Mouse (Mus musculus): Measurements from ENCODE around the gene 6030468B19Rik.
"Not testable (repeated sequence)": the region's sequence is repeated elsewhere in the genome, so short reads cannot be mapped to it uniquely, and the experiment has no call there.

Gene 6030468B19Rik

DNA sequence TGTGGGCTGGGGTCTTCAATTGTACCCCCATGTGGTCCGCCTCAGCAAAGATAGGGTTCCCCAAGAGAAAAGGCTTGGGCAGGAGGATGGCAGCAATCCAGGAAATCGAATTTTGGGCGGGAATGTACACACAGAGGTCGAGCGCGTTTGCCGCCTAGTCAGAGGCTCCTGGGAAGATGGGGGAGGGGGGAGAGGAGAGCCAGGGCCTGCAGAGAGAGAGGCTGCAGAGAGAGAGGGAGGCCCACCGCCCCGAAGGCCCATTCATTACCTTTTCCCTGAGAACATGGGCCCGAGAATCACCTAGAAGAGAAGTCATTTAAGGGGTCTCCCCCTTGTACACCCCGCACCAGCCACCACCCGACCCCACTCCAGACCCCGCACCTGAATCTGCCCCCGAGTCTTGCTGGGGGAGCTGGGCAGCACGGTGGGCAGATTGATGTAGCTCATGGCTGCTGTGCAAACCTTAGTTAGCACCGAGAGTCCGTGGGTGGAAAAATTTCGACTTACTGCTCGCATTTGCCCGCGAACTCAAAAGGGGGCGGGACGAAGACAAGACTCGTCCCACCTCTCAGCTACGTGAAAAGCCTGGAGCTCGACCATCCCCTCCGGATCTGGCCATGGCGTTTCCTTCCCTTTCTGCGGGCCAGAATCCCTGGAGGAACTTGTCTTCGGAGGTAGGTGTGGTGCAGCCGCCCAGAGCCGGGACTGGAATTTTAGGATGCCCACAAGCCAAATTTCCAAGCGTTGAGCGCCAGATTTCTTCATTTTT, 28.1 kb downstream of the 6030468B19Rik start, which contains the start of the genes Afmid and Tk1:
TSS of gene Afmid (plus strand) at position 592 of the 769 bp plus-strand sequence.
TSS of gene Tk1 (minus strand) at position 760 of the 769 bp plus-strand sequence.
- DNase-seq (ENCODE audit: low read depth, low spot score): peak; percentile 68
- no peaks in the 10 kb centered on the region for H3K27me3 ChIP-seq (ENCODE audit: control insufficient read depth, insufficient read depth, low read length, poor library complexity, severe bottlenecking)
- no peaks in the 10 kb centered on the region for H3K36me3 ChIP-seq (ENCODE audit: control insufficient read depth, insufficient read depth, low read length, poor library complexity, severe bottlenecking)

- no peak for DNase-seq (ENCODE audit: low read depth, low spot score)
- no peaks in the 10 kb centered on the region for H3K36me3 ChIP-seq (ENCODE audit: control insufficient read depth, insufficient read depth, low read length, poor library complexity, severe bottlenecking)
Observed at GRCm38 (mm10) chr11:117826164-117826563, 28.7 kb downstream of the 6030468B19Rik start.

DNA sequence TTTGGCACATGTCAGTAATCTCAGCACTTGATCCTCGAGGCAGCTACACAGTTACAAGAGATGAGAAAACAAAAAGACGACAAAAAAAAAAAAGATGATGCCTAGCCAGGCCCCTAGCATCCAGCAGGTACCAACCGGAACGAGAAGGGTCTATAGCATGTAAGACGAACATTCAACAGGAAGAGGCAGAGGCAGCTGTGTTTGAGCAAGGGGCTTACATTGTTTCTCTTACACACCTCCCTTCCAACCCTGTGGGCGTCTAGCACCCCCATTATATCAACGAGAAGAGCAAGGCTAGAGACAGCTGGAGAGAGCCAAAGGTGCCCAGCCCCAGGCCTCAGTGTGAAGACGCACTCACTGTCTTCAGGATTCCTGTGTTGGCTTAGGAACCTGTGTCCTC, 29.5 kb downstream of the 6030468B19Rik start:
- Histone ChIP-seq H3K36me3 (ENCODE audit: control insufficient read depth, insufficient read depth, low read length, poor library complexity, severe bottlenecking) (no peaks in the 10 kb centered on the region), H3K27me3 (ENCODE audit: control insufficient read depth, insufficient read depth, low read length, poor library complexity, severe bottlenecking) (no peaks in the 10 kb centered on the region)
- no peak for DNase-seq (ENCODE audit: low read depth, low spot score)

More at GRCm38 (mm10) chr11:117826164-117826563, 28.7 kb downstream of the 6030468B19Rik start:
- no peaks in the 10 kb centered on the region for H3K27me3 ChIP-seq (ENCODE audit: control insufficient read depth, insufficient read depth, low read length, poor library complexity, severe bottlenecking)

- no peaks in the 10 kb centered on the region for H3K36me3 ChIP-seq (ENCODE audit: control insufficient read depth, insufficient read depth, low read length, poor library complexity, severe bottlenecking)
- DNase-seq (ENCODE audit: low read depth, low spot score): no peak
- no peaks in the 10 kb centered on the region for H3K27me3 ChIP-seq (ENCODE audit: control insufficient read depth, insufficient read depth, low read length, poor library complexity, severe bottlenecking)
Observed at GRCm38 (mm10) chr11:117827386-117827785, 29.9 kb downstream of the 6030468B19Rik start.

DNA sequence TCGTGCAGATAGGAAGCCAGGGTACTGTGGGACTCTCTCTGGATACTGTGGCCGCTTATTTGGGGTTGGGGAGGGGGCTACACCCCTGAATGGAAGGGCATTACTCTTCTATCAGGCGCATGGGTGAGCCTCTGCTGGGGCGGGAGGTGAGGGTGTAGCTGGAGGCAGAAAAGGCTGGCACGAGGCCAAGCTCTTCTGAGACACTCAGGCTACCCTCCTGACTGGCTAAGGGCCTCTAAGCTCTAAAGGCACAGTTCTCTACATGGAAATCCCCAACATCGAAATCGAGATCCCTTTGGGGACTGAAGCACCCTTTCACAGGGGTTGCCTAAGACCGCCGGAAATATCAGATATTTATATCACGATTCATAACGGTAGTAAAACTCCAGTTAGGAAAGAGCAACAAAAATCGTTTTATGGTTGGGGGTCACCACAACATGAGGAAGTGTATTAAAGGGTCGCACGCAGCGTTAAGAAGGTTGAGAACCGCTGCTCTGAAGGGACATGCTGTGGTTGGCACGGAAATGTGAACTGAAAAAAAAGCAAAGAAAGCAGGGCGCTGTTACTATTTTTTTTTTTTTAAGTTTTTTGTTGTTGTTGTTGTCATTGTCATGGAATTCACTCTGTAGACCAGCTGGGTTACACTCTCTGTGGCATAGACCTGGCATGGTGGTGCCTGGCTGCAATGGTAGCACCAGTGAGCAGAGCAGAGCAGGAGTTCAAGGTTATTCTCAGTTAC, 30.9 kb downstream of the 6030468B19Rik start:
- DNase-seq (ENCODE audit: low read depth, low spot score): peak; percentile 92
- no peaks in the 10 kb centered on the region for H3K36me3 ChIP-seq (ENCODE audit: control insufficient read depth, insufficient read depth, low read length, poor library complexity, severe bottlenecking)

DNA sequence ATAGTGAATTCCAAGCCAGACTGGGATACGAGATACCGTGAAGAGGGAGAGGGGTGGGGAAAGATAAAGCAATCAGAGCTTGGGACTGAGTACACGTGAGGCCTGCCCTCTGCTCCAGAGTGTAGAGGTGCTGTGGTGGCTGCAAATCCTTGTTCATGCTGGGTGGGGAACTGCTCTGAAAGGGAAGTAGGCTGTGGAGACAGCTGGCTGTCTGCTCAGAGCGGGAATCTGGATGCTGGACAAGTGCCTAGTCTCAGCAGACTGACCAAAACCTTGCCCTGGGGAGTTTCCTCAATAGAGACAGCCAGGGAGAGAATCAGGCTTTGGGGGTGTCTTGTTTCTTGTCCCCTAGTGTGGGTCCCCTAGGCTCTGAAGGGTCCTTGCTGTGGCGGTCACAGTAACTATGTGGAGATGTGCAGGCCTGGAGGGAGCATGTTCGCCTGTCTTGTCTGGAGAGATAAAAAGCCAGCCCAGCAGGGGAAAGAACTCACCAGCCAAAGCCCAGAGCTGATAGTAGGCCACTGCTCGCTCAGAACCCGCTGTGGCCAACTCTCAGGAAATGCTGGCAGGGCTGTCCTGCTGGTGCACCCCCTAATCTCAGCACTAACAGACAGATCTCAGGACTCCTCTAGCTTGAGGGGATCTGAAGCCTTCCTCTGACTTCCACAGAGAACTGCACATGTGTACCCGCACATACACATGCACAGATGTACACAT, 31.6 kb downstream of the 6030468B19Rik start:
- DNase-seq (ENCODE audit: low read depth, low spot score): no peak
- H3K36me3 ChIP-seq (ENCODE audit: control insufficient read depth, insufficient read depth, low read length, poor library complexity, severe bottlenecking): no peaks in the 10 kb centered on the region
- no peaks in the 10 kb centered on the region for H3K27me3 ChIP-seq (ENCODE audit: control insufficient read depth, insufficient read depth, low read length, poor library complexity, severe bottlenecking)

More for the DNA sequence above, 30.9 kb downstream of the 6030468B19Rik start:
- H3K27me3 ChIP-seq (ENCODE audit: control insufficient read depth, insufficient read depth, low read length, poor library complexity, severe bottlenecking): no peaks in the 10 kb centered on the region

DNA sequence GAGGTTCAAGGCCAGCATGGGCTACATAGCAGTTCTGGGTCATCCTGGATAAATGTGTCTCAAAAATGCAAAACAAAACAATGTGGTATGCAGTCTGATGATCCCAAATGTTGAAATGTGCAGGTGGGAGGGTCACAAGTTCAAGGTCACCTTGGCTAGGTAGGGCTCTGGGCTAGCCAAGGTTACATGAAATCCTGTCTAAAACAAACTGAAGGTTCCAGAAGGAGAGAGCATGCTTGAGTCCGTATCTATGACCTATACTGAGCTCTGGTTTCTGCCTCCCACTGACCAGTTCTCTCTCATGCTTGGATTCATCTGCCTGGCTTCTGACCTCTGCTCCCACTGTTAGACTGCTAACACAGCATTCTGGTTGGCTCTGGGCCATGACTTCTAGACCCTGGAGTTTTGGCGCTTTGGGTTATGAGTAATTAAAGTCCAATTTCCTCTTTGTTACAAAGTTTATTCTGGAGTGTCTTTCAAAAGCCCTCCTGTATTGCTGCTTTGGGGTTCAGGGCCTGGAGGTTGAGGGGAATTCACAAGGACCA, 32.3 kb downstream of the 6030468B19Rik start:
- H3K36me3 ChIP-seq (ENCODE audit: control insufficient read depth, insufficient read depth, low read length, poor library complexity, severe bottlenecking): no peaks in the 10 kb centered on the region
- no peak for DNase-seq (ENCODE audit: low read depth, low spot score)
- no peaks in the 10 kb centered on the region for H3K27me3 ChIP-seq (ENCODE audit: control insufficient read depth, insufficient read depth, low read length, poor library complexity, severe bottlenecking)

GRCm38 (mm10) chr11:117830401-117830800, 32.9 kb downstream of the 6030468B19Rik start:
- H3K27me3 ChIP-seq (ENCODE audit: control insufficient read depth, insufficient read depth, low read length, poor library complexity, severe bottlenecking): no peaks in the 10 kb centered on the region
- H3K36me3 ChIP-seq (ENCODE audit: control insufficient read depth, insufficient read depth, low read length, poor library complexity, severe bottlenecking): peaks cover 2% of the 10 kb centered on the region; the same call in 1 of the 2 replicates
- no peak for DNase-seq (ENCODE audit: low read depth, low spot score)

- peak; percentile 96 for DNase-seq (ENCODE audit: low read depth, low spot score)
- H3K27me3 ChIP-seq (ENCODE audit: control insufficient read depth, insufficient read depth, low read length, poor library complexity, severe bottlenecking): no peaks in the 10 kb centered on the region
- peaks cover 2% of the 10 kb centered on the region for H3K36me3 ChIP-seq (ENCODE audit: control insufficient read depth, insufficient read depth, low read length, poor library complexity, severe bottlenecking)
Observed at GRCm38 (mm10) chr11:117832086-117832969, 34.9 kb downstream of the 6030468B19Rik start.

GRCm38 (mm10) chr11:117833509-117833908, 36.0 kb downstream of the 6030468B19Rik start:
- not testable (repeated sequence) for H3K36me3 ChIP-seq (ENCODE audit: control insufficient read depth, insufficient read depth, low read length, poor library complexity, severe bottlenecking); H3K27me3 ChIP-seq (ENCODE audit: control insufficient read depth, insufficient read depth, low read length, poor library complexity, severe bottlenecking); DNase-seq (ENCODE audit: low read depth, low spot score)

- Histone ChIP-seq H3K27me3 (ENCODE audit: control insufficient read depth, insufficient read depth, low read length, poor library complexity, severe bottlenecking) (no peaks in the 10 kb centered on the region), H3K36me3 (ENCODE audit: control insufficient read depth, insufficient read depth, low read length, poor library complexity, severe bottlenecking) (peaks cover 2% of the 10 kb centered on the region)
- no peak for DNase-seq (ENCODE audit: low read depth, low spot score)
Observed at GRCm38 (mm10) chr11:117834086-117834485, 36.6 kb downstream of the 6030468B19Rik start.

GRCm38 (mm10) chr11:117836306-117836705, 38.8 kb downstream of the 6030468B19Rik start:
- peaks cover 2% of the 10 kb centered on the region for H3K36me3 ChIP-seq (ENCODE audit: control insufficient read depth, insufficient read depth, low read length, poor library complexity, severe bottlenecking)
- no peaks in the 10 kb centered on the region for H3K27me3 ChIP-seq (ENCODE audit: control insufficient read depth, insufficient read depth, low read length, poor library complexity, severe bottlenecking)
- DNase-seq (ENCODE audit: low read depth, low spot score): no peak

DNA sequence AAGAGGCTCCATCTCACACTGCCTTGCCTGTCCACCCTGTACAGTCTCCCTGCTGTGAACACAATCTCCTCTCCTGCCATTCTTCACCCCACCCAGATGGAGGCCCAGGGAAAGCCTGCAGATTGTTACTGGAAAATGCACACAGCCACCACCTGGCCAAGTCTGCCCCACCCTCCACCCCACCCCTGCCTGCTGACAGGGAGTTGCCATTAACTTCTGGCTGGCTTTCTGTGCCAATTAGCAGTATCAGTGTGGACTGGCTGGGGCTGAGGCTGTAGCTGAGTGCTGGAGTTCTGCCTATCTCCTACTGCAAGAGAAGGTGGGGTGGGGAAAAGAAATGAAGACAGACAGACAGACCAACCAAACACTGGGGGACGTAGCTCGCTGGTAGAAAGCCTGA, 41.1 kb downstream of the 6030468B19Rik start:
- no peaks in the 10 kb centered on the region for H3K27me3 ChIP-seq (ENCODE audit: control insufficient read depth, insufficient read depth, low read length, poor library complexity, severe bottlenecking)
- peaks cover 2% of the 10 kb centered on the region for H3K36me3 ChIP-seq (ENCODE audit: control insufficient read depth, insufficient read depth, low read length, poor library complexity, severe bottlenecking)
- no peak for DNase-seq (ENCODE audit: low read depth, low spot score)

GRCm38 (mm10) chr11:117839021-117839420, 41.6 kb downstream of the 6030468B19Rik start:
- Histone ChIP-seq H3K36me3 (ENCODE audit: control insufficient read depth, insufficient read depth, low read length, poor library complexity, severe bottlenecking) (peaks cover 2% of the 10 kb centered on the region), H3K27me3 (ENCODE audit: control insufficient read depth, insufficient read depth, low read length, poor library complexity, severe bottlenecking) (no peaks in the 10 kb centered on the region)
- DNase-seq (ENCODE audit: low read depth, low spot score): no peak
